Mouse (Mus musculus) 3T3-L1 (cell line): Measurements from ENCODE around the gene Dusp6.
"Not testable (repeated sequence)": the region's sequence is repeated elsewhere in the genome, so short reads cannot be mapped to it uniquely, and the experiment has no call there.

ENCODE experiments used
- DNase-seq: peaks from one replicate; pipeline ENCODE4 v3.0.0-alpha.2; 2015; ENCODE audit warnings: low read depth, low spot score

Gene Dusp6

DNA sequence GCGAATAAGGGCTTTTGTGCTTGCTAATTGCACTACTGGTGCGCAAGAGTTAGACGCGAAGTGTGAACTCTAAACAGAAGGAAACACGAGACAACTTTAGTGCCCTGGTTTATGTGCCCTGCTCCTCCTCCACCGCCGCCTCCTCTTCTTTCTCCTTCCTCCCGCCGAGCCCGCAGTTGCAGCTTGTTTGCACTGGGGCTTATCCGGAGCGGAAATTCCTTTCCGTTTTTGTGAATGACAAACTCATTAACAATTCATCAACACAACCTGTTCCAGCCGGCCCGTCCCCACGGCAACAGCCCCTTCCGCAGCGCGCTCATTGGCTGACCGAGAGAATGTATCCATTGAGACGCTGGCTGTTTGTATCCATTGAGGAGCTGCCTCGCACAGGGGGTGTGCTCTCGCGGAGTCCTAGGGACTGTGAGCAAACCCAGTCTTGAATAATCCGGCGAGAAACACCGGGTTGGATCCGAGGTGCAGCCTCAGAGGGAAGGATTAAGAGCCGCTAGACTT is at the start of gene Dusp6:
TSS of gene Dusp6 (plus strand) at position 365 of the 513 bp plus-strand sequence.
- peak; percentile 98 for DNase-seq

DNA sequence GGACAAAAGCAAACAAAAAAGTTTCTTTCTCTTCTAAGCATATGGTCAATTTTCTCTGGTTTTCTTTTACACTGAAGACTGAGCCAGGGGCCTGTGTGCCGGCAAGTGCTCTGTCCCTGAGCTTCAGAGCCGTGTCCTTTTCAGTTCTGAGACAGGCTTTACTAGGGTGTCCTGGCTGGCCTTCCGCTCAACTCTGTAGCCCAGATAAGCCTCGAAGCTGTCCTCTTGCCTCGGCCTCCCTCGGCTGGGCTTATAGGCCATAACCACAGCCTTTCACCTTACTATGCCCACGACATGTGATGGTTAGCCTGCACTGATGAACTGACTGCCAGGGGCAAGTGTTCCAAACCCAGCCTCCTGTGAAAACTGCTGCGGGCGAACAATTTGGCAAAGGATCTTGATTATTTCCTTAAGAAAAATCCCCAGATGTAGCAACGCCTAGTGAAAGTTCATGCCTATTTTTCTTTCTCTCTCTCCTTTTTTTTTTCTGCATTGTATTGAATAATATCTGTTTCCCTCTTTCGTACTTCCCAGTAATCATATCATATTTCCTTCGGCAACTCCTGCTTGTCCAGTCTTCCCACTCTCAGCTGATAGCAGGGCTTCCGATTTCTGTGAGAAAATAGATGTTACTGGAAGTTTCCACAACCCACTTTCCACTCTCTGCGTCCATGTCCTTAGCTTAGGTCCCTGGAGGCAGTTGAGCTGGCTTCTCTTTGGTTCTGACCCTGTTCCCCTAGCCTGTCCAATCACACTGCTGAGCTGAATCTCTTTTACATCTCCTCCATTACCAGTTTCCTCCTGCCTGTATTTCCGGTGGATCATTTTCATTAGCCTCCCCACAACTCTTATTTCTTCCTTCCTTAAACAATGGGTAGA is 48.4 kb upstream of the Dusp6 start:
- DNase-seq, result no peak

DNA sequence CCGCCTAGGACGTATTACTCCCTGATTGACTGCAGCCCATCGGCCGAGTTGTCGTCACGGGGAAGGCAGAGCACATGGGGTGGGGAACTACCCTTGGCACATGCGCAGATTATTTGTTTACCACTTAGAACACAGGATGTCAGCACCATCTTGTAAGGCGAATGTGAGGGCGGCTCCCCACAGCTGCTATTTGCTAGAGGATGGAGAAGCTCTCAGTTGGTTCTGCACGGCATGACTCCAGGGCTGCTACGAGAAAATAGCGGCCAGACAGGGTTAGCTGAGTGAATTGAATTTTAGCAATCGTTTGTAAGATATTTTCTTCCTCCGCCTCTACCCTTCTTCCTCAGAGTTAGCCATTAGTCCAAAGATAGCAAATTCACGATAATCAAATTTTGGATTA is 46.5 kb upstream of the Dusp6 start:
- DNase-seq, result not testable (repeated sequence)

DNA sequence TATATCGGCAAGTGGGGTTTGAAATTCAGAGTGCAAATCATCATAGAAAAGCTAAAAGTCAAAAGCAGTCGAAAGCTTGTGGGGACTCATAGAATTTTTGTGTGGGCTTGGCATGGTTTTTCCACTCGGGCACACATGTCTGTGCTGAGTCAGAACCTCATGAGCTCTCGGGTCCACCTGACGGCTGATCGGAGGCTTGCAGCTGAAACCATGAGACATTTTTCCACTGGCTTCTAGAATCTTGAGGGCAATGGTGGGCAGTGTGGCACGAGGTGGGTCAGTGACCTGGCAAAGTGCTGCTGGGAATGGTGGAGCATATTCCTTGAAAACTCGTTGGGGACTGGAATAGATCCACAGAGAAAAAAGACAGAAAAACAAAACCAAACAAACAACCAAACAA is 41.5 kb upstream of the Dusp6 start:
- no peak for DNase-seq

GRCm38 (mm10) chr10:99222726-99223125 is 40.3 kb upstream of the Dusp6 start:
- no peak for DNase-seq

DNA sequence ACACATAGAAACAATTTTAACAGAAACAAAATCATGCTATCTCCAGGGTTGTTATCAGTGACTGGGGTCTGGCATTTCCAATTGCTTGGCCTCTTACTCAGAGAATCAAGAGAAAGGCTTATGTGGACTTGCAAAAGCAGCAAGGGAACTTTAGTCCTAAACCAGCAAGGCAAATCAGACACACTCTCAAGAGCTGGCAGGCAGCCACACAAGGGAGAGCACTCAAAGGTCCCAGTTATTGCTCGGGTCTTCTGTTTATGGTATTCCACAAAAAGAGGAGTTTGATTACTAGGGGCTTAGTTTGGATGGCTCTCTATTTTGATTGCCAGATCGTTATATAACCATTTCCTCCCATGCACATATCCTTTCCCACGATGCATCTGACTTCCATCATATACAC is 38.8 kb upstream of the Dusp6 start:
- DNase-seq, result no peak

- no peak for DNase-seq
Measured at GRCm38 (mm10) chr10:99226782-99227181, 36.2 kb upstream of the Dusp6 start.

- no peak for DNase-seq
Measured at GRCm38 (mm10) chr10:99227968-99228864, 34.8 kb upstream of the Dusp6 start.

GRCm38 (mm10) chr10:99229031-99229684 is 33.9 kb upstream of the Dusp6 start:
- no peak for DNase-seq

DNA sequence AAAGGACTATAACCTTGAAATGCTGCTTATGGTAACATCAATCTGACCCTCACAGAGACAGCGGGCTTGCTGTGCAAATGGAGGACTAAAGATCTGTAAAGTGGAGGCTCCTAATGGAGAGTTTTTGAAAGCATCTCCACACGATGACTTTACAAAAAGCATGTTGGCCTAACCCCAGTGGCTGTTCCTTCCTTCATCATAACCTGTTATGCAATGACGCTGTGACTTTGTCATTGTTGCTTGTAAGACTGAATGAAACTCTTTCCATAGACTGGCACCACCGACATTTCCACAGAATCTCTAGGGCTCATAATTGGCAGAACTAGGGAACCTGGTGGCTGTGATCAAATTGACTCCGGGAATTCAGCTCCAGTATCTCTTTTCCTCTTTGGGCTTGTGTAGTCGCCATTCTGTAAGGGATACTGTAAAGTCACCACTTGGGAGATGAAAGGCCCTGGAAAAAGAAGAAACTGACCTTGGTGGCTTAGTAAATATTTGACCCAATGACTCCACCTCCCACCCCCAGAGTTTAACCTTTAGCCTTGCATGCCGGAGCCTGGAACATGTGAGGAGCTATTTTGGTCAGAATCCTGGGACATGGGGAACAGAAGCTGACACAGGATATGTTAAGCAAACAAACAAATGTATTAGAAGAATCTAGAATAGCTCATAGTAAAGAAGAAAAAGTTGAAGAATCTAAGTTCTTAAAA is 30.4 kb upstream of the Dusp6 start:
- no peak for DNase-seq

GRCm38 (mm10) chr10:99234336-99234735 is 28.7 kb upstream of the Dusp6 start:
- DNase-seq, result no peak

- no peak for DNase-seq
Measured at GRCm38 (mm10) chr10:99235081-99235480, 27.9 kb upstream of the Dusp6 start.

- peak; percentile 58 for DNase-seq
Measured at GRCm38 (mm10) chr10:99237205-99237832, 25.7 kb upstream of the Dusp6 start.

- no peak for DNase-seq
Measured at GRCm38 (mm10) chr10:99238537-99238936, 24.5 kb upstream of the Dusp6 start.

DNA sequence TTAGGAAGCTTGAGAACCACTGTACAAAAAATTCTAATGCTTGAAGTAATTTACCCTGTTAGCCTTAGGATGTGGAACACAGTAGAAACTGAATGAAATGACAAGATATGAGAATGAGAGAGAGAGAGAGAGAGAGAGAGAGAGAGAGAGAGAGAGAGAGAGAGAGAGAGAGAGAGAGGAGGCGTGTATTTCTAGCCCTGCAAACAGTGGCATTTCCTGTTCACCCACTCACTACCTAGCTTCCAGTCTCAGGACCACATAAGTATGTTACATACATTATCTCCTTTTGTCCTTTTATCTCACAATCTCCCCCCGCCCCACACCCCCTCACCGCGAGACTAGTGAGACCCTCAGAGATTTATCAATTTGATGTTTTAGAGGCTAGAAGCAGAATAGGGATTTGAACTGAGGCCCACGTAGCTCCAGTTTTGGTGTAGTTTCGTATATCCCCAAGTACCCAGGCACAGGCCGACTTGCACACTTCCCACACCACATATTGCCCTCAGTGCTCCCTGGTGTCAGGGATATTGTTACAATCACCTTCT is 21.7 kb upstream of the Dusp6 start:
- no peak for DNase-seq

GRCm38 (mm10) chr10:99241829-99242711 is 21.0 kb upstream of the Dusp6 start:
- DNase-seq, result peak; percentile 50

- DNase-seq, result no peak
Measured at GRCm38 (mm10) chr10:99242721-99243120, 20.3 kb upstream of the Dusp6 start.

- no peak for DNase-seq
Measured at GRCm38 (mm10) chr10:99243907-99244489, 19.0 kb upstream of the Dusp6 start.
